Comparison of ENCODE assay signal across 35 mouse cellular contexts in genomic region chr16:27401579-27401978, GRCm38 (mm10). TPM values are rescaled to one million over a fixed set of nuclear protein-coding genes. Genes with fewer than 3 reads are reported as not detected.
DNase-seq lines count a peak whose midpoint lies in the region; ATAC-seq lines count a peak whose summit lies in the region.
"Had no signal": no experiment of that assay in that cellular context is flagged by ENCODE, and none has a peak within 500 bp of the region (broad histone marks: within the 10 kb centered on the region; RNA-seq: fewer than 3 reads in every experiment).

No protein-coding gene starts in this region.

- no peaks in the 10 kb centered on the region for H3K27me3 ChIP-seq in midbrain, embryonic 14.5 days (ENCODE audit: control insufficient read depth, insufficient read depth, low read length)
- H3K27me3 ChIP-seq: forebrain, embryonic 15.5 days; intestine, embryonic 15.5 days; neural tube, embryonic 13.5 days had no signal

- H3K9me3 ChIP-seq in midbrain, embryonic 14.5 days (ENCODE audit: control insufficient read depth, low read length): no peaks in the 10 kb centered on the region
- H3K9me3 ChIP-seq: forebrain, embryonic 10.5 days; forebrain, embryonic 15.5 days; intestine, embryonic 15.5 days; midbrain, embryonic 10.5 days; neural tube, embryonic 13.5 days had no signal

- no peak overlapping the region for H3K9ac ChIP-seq in midbrain, embryonic 14.5 days (replicated peaks; ENCODE audit: low read length)
- H3K9ac ChIP-seq: forebrain, embryonic 15.5 days; intestine, embryonic 15.5 days; liver, embryonic 14.5 days; neural tube, embryonic 13.5 days had no signal

- H3K4me1 ChIP-seq in midbrain, embryonic 14.5 days (ENCODE audit: control insufficient read depth, insufficient read depth, low read length): no peaks in the 10 kb centered on the region
- H3K4me1 ChIP-seq: forebrain, embryonic 10.5 days; forebrain, embryonic 15.5 days; midbrain, embryonic 10.5 days had no signal

- DNase-seq in 3T3-L1 (ENCODE audit: low read depth, low spot score): peak; percentile 36
- peak; percentile 36 for DNase-seq in brain, adult 2 months (ENCODE audit: low read depth, low spot score)
- DNase-seq in midbrain, embryonic 14.5 days: no peak
- no peak for DNase-seq in retina, embryonic 14.5 days (ENCODE audit: low spot score)
- DNase-seq: adrenal gland, postnatal 10 days; cerebellum, adult 11-12 months; cerebellum, postnatal 10 days; heart, postnatal 14 days; kidney, adult 8-10 months; kidney, postnatal 4 days; layer of hippocampus, adult 9-11 months; liver; lung, adult 2 months; lung, postnatal 10 days had no signal

- ATAC-seq in CD4-positive, CD25-positive, alpha-beta regulatory T cell, adult 4 months: peak; percentile 23
- peak; percentile 57; the same call in 1 of the 2 replicates for ATAC-seq in megakaryocyte-erythroid progenitor cell, adult 5-6 weeks (replicated peaks; ENCODE audit: low FRiP score, low TSS enrichment, poor library complexity, severe bottlenecking)
- ATAC-seq in midbrain, embryonic 14.5 days (ENCODE audit: low FRiP score, low TSS enrichment): no peak
- ATAC-seq: forebrain, embryonic 15.5 days; hindbrain, embryonic 16.5 days; intestine, embryonic 15.5 days had no signal

- 92% methylated on average over 2 of the region's 2 CpGs for WGBS in midbrain, embryonic 14.5 days

- no peak overlapping the region for H3K27ac ChIP-seq in midbrain, embryonic 14.5 days (replicated peaks; ENCODE audit: low read depth, low read length)
- H3K27ac ChIP-seq: forebrain, embryonic 10.5 days; forebrain, embryonic 15.5 days; intestine, embryonic 15.5 days; kidney, postnatal 0 days; liver, embryonic 14.5 days; macrophage; midbrain, embryonic 10.5 days; neural tube, embryonic 13.5 days had no signal

- H3K4me2 ChIP-seq in midbrain, embryonic 14.5 days (ENCODE audit: low read length): no peak overlapping the region
- H3K4me2 ChIP-seq: forebrain, embryonic 15.5 days; intestine, embryonic 15.5 days; neural tube, embryonic 13.5 days had no signal

- peaks cover 6% of the 10 kb centered on the region for H3K36me3 ChIP-seq in midbrain, embryonic 14.5 days (ENCODE audit: control insufficient read depth, insufficient read depth, low read length)

- no peak overlapping the region for H3K4me3 ChIP-seq in midbrain, embryonic 14.5 days (replicated peaks; ENCODE audit: low read depth, low read length)
- H3K4me3 ChIP-seq: forebrain, embryonic 10.5 days; forebrain, embryonic 15.5 days; intestine, embryonic 15.5 days; midbrain, embryonic 10.5 days; neural tube, embryonic 13.5 days had no signal

RNA-seq across cellular contexts. Expression of gene Ccdc50, which starts 12.9 kb away (rescaled TPM):
- polyA plus RNA-seq in CD4-positive, CD25-positive, alpha-beta regulatory T cell, adult 4 months (2017; shearing (Covaris generic)): 10 to 100 TPM; 24.0 to 26.9 TPM
- 26.9 and 32.3 TPM in 2 replicates for total RNA-seq in megakaryocyte-erythroid progenitor cell, adult 5-6 weeks (2014; fragmentation: Nextera tagmentation)
- total RNA-seq in megakaryocyte-erythroid progenitor cell, adult 5-6 weeks (2017): 41.5 and 64.1 TPM in 2 replicates
- polyA plus RNA-seq in midbrain, embryonic 14.5 days (2014; fragmentation: Nextera tagmentation; extraction: Ambion mirVana): 74.2 and 80.3 TPM in 2 replicates

RNA-seq across cellular contexts. Expression of gene Uts2b, which starts 31.5 kb away (rescaled TPM):
- not detected for polyA plus RNA-seq in CD4-positive, CD25-positive, alpha-beta regulatory T cell, adult 4 months (2017; shearing (Covaris generic))
- total RNA-seq in megakaryocyte-erythroid progenitor cell, adult 5-6 weeks (2014; fragmentation: Nextera tagmentation): not detected in 2 replicates
- total RNA-seq in megakaryocyte-erythroid progenitor cell, adult 5-6 weeks (2017): not detected in 2 replicates
- polyA plus RNA-seq in midbrain, embryonic 14.5 days (2014; fragmentation: Nextera tagmentation; extraction: Ambion mirVana): 0.43 and 0.90 TPM in 2 replicates
- total RNA-seq: adrenal gland, postnatal 10 days; gastrocnemius, adult 8-10 months; left cerebral cortex, postnatal 10 days had no signal
- polyA plus RNA-seq: cortical plate, adult 2 months; embryonic facial prominence, embryonic 11.5 days; forebrain, embryonic 10.5 days; forebrain, embryonic 15.5 days; gonadal fat pad, adult 2 months; kidney, postnatal 0 days; limb, embryonic 11.5 days; liver, embryonic 14.5 days; lung, adult 2 months; macrophage; midbrain, embryonic 10.5 days; midbrain, postnatal 0 days; stomach, embryonic 14.5 days; testis, adult 2 months; thymus, postnatal 0 days had no signal

Comparison
In these comparisons a context has a peak if more than half of its experiments do, and no peak if none do; other contexts are left out.
1. DNase-seq: peak in 3T3-L1 (single experiment) and brain, adult 2 months (single experiment); none in midbrain, embryonic 14.5 days (single experiment) and retina, embryonic 14.5 days (single experiment).